Mouse (Mus musculus): ENCODE results near the gene Pdilt. TPM values are rescaled to one million over a fixed set of nuclear protein-coding genes. Genes with fewer than 3 reads are reported as not detected.

Gene Pdilt
- total and polyA plus RNA-seq, 3 experiments = 0.12 TPM; not detected in 2

DNA sequence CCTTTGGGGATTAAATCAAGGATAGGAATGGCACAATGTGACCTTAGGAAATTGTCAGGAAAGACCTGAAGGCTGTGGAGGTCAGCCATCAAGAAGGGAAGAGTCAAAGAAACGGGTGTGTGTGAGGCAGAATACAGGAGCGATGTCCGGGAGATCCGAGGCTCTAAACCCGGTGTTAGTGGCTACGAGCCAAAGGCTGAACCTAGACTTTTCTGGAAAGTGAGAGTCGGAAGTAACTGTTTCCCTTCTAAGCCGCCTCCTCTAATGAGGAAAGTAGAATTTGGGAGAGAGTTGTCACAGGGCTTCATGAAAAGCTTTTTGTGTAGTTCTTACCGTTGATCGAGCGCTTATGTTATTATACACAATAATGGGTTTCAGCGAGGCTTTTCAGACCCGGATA is 3.2 kb upstream of the Pdilt start:
- H3K4me1 ChIP-seq (ENCODE audit: control insufficient read depth in 1 of 2, insufficient read depth in 2 of 2, low read length in 2 of 2) = no peaks in the 10 kb centered on the region
- H3K9ac ChIP-seq (ENCODE audit: control insufficient read depth, low read depth, low read length, poor library complexity, severe bottlenecking) = no peak overlapping the region
- no peak for DNase-seq (ENCODE audit: low read depth, low spot score)
- H3K36me3 ChIP-seq (ENCODE audit: control insufficient read depth in 1 of 2, insufficient read depth in 2 of 2, low read length in 2 of 2) = no peaks in the 10 kb centered on the region
- no peaks in the 10 kb centered on the region for H3K79me2 ChIP-seq (ENCODE audit: control insufficient read depth, insufficient read depth, low read length, poor library complexity)
- H3K4me3 ChIP-seq (ENCODE audit: control insufficient read depth in 1 of 2, insufficient read depth in 1 of 2, low read depth in 2 of 2, low read length in 2 of 2) = no peak overlapping the region
- no peaks in the 10 kb centered on the region for H3K27me3 ChIP-seq (ENCODE audit: control insufficient read depth in 1 of 2, insufficient read depth in 2 of 2, low read length in 2 of 2)
- no peaks in the 10 kb centered on the region for H3K9me3 ChIP-seq (replicated peaks; ENCODE audit: insufficient read depth, low read length)
- no peak overlapping the region for H3K27ac ChIP-seq (ENCODE audit: control insufficient read depth, low read depth, low read length)
- TF ChIP-seq CTCF (IDR thresholded peaks at IDR 0.05 in 2 of 3, conservative IDR thresholded peaks at IDR 0.05 in 1 of 3; ENCODE audit: control insufficient read depth in 1 of 3, insufficient read depth in 1 of 3, low read depth in 2 of 3, low read length in 3 of 3, poor library complexity in 1 of 3, severe bottlenecking in 1 of 3) (no peak), NELFE (IDR thresholded peaks at IDR 0.05; ENCODE audit: low read depth, low read length) (no peak), POLR2A (IDR thresholded peaks at IDR 0.05; ENCODE audit: control insufficient read depth in 1 of 2, insufficient read depth in 1 of 2, low read depth in 1 of 2, low read length in 2 of 2, poor library complexity in 1 of 2) (no peak)

DNA sequence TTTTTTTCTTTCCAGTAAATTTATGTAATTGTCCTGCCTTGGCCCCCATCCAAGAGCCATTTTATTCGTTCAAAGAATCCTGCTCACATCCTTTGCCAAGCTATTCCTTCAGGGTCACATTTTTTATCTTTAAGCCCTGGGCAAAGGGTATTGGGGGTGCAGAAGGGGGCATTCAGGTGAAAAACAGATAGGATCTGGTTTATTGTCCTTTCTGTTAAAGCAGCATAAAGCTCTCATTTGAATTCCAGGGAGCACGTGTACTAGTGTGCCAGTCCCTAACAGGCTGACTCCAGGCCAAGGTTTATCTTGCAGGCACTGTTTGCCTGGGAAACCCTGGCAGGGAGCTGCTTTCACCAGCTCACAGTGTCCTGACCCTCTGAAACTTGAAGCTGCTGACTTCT is 2.6 kb upstream of the Pdilt start:
- Histone ChIP-seq H3K4me3 (ENCODE audit: control insufficient read depth in 1 of 2, insufficient read depth in 1 of 2, low read depth in 2 of 2, low read length in 2 of 2) (no peak overlapping the region), H3K27ac (ENCODE audit: control insufficient read depth, low read depth, low read length) (no peak overlapping the region), H3K36me3 (ENCODE audit: control insufficient read depth in 1 of 2, insufficient read depth in 2 of 2, low read length in 2 of 2) (no peaks in the 10 kb centered on the region), H3K79me2 (ENCODE audit: control insufficient read depth, insufficient read depth, low read length, poor library complexity) (no peaks in the 10 kb centered on the region), H3K9ac (ENCODE audit: control insufficient read depth, low read depth, low read length, poor library complexity, severe bottlenecking) (no peak overlapping the region), H3K27me3 (ENCODE audit: control insufficient read depth in 1 of 2, insufficient read depth in 2 of 2, low read length in 2 of 2) (no peaks in the 10 kb centered on the region), H3K9me3 (replicated peaks; ENCODE audit: insufficient read depth, low read length) (no peaks in the 10 kb centered on the region), H3K4me1 (ENCODE audit: control insufficient read depth in 1 of 2, insufficient read depth in 2 of 2, low read length in 2 of 2) (no peaks in the 10 kb centered on the region)
- DNase-seq (ENCODE audit: low read depth, low spot score) = no peak
- no peak for TF ChIP-seq TCF12 (IDR thresholded peaks at IDR 0.05; ENCODE audit: low read depth, low read length)
- TF ChIP-seq POLR2A (IDR thresholded peaks at IDR 0.05; ENCODE audit: control insufficient read depth in 1 of 2, insufficient read depth in 1 of 2, low read depth in 1 of 2, low read length in 2 of 2, poor library complexity in 1 of 2) = no peak
- no peak for TF ChIP-seq MYC (IDR thresholded peaks at IDR 0.05; ENCODE audit: low read depth, low read length)
- no peak for TF ChIP-seq TBP (IDR thresholded peaks at IDR 0.05; ENCODE audit: low read depth, low read length)
- no peak for TF ChIP-seq MXI1 (IDR thresholded peaks at IDR 0.05; ENCODE audit: low read depth, low read length)
- no peak for TF ChIP-seq MAX (IDR thresholded peaks at IDR 0.05; ENCODE audit: low read length)
- no peak for TF ChIP-seq ELF1 (IDR thresholded peaks at IDR 0.05; ENCODE audit: low read depth, low read length)
- TF ChIP-seq USF2 (IDR thresholded peaks at IDR 0.05; ENCODE audit: borderline replicate concordance in 1 of 2, insufficient read depth in 1 of 2, low read depth in 1 of 2, low read length in 2 of 2) = no peak
- no peak for TF ChIP-seq POLR2AphosphoS5 (IDR thresholded peaks at IDR 0.05; ENCODE audit: borderline replicate concordance, low read depth, low read length)
- TF ChIP-seq BHLHE40 (IDR thresholded peaks at IDR 0.05; ENCODE audit: borderline replicate concordance, low read depth, low read length) = no peak
- TF ChIP-seq RCOR1 (IDR thresholded peaks at IDR 0.05; ENCODE audit: low read depth, low read length) = no peak
- no peak for TF ChIP-seq E2F4 (IDR thresholded peaks at IDR 0.05; ENCODE audit: borderline replicate concordance, low read depth, low read length)

- no peak overlapping the region for H3K9ac ChIP-seq (ENCODE audit: control insufficient read depth, low read depth, low read length, poor library complexity, severe bottlenecking)
- H3K27me3 ChIP-seq (ENCODE audit: control insufficient read depth in 1 of 2, insufficient read depth in 2 of 2, low read length in 2 of 2) = no peaks in the 10 kb centered on the region
- no peak overlapping the region for H3K4me3 ChIP-seq (ENCODE audit: control insufficient read depth in 1 of 2, insufficient read depth in 1 of 2, low read depth in 2 of 2, low read length in 2 of 2)
- no peak for DNase-seq (ENCODE audit: low read depth, low spot score)
- no peaks in the 10 kb centered on the region for H3K9me3 ChIP-seq (replicated peaks; ENCODE audit: insufficient read depth, low read length)
- no peak for TF ChIP-seq MXI1 (IDR thresholded peaks at IDR 0.05; ENCODE audit: low read depth, low read length)
- no peak for TF ChIP-seq SIN3A (IDR thresholded peaks at IDR 0.05; ENCODE audit: low read length)
- TF ChIP-seq USF1 (IDR thresholded peaks at IDR 0.05; ENCODE audit: low read depth, low read length) = no peak
- TF ChIP-seq MAZ (IDR thresholded peaks at IDR 0.05; ENCODE audit: low read depth, low read length) = no peak
- TF ChIP-seq POLR2A (IDR thresholded peaks at IDR 0.05; ENCODE audit: control insufficient read depth in 1 of 2, insufficient read depth in 1 of 2, low read depth in 1 of 2, low read length in 2 of 2, poor library complexity in 1 of 2) = no peak
- no peak for TF ChIP-seq RCOR1 (IDR thresholded peaks at IDR 0.05; ENCODE audit: low read depth, low read length)
- TF ChIP-seq NRF1 (IDR thresholded peaks at IDR 0.05; ENCODE audit: insufficient read depth, low read depth, low read length, poor library complexity, severe bottlenecking) = no peak
- no peak for TF ChIP-seq ZC3H11A (IDR thresholded peaks at IDR 0.05; ENCODE audit: low read depth, low read length)
- TF ChIP-seq HCFC1 (IDR thresholded peaks at IDR 0.05; ENCODE audit: low read depth, low read length) = no peak
- no peak for TF ChIP-seq MYB (IDR thresholded peaks at IDR 0.05; ENCODE audit: low read depth, low read length)
- no peak for TF ChIP-seq TCF12 (IDR thresholded peaks at IDR 0.05; ENCODE audit: low read depth, low read length)
- no peak for TF ChIP-seq ZMIZ1 (IDR thresholded peaks at IDR 0.05; ENCODE audit: low read depth, low read length)
- H3K36me3 ChIP-seq (ENCODE audit: control insufficient read depth in 1 of 2, insufficient read depth in 2 of 2, low read length in 2 of 2) = no peaks in the 10 kb centered on the region
- no peaks in the 10 kb centered on the region for H3K79me2 ChIP-seq (ENCODE audit: control insufficient read depth, insufficient read depth, low read length, poor library complexity)
- H3K4me1 ChIP-seq (ENCODE audit: control insufficient read depth in 1 of 2, insufficient read depth in 2 of 2, low read length in 2 of 2) = no peaks in the 10 kb centered on the region
- H3K27ac ChIP-seq (ENCODE audit: control insufficient read depth, low read depth, low read length) = no peak overlapping the region
These were observed 904 bp downstream of the Pdilt start for GRCm38 (mm10) chr7:119522385-119522784.
